Mouse (Mus musculus) CH12.LX (cell line): ENCODE data around the gene BC005537. TPM values are rescaled to one million over a fixed set of nuclear protein-coding genes. Genes with fewer than 3 reads are reported as not detected.

Experiments used
- DNase-seq: peaks from one replicate; pipeline ENCODE4 v3.0.0-alpha.2; 2013; ENCODE audit errors: extremely low read depth
- H3K27ac ChIP-seq: 2 replicates; pipeline ENCODE4 v1.5.1; 2012; ENCODE audit warnings: low read depth, mild to moderate bottlenecking, control low read depth, moderate library complexity; ENCODE audit not compliant: insufficient read depth
- H3K27me3 ChIP-seq: replicated peaks from 2 replicates; pipeline ENCODE3; 2012; ENCODE audit warnings: inconsistent platforms
- H3K36me3 ChIP-seq, 2 experiments: replicated peaks in 1 of 2; 2 replicates each; pipeline versions ENCODE3 to v1.6.1; 2012; ENCODE audit warnings: inconsistent platforms in 1 of 2, low read length in 1 of 2, mild to moderate bottlenecking in 1 of 2, mixed read lengths in 1 of 2, moderate library complexity in 1 of 2; ENCODE audit not compliant: control insufficient read depth in 1 of 2, insufficient read depth in 1 of 2
- H3K4me1 ChIP-seq, 2 experiments: 2 replicates each; pipeline ENCODE4 v1.6.1; 2012; ENCODE audit warnings: inconsistent platforms in 1 of 2, moderate library complexity in 1 of 2; ENCODE audit not compliant: insufficient read depth in 2 of 2, control insufficient read depth in 1 of 2
- H3K4me2 ChIP-seq: 2 replicates; pipeline ENCODE4 v1.6.1; 2012; ENCODE audit warnings: low read depth, mild to moderate bottlenecking, control low read depth; ENCODE audit not compliant: poor library complexity, insufficient read depth, severe bottlenecking
- H3K4me3 ChIP-seq, 3 experiments: fragments of 150-350 bp in 1 of 3; sonication (generic) in 1 of 3; replicated peaks in 1 of 3; 2 replicates each; pipeline versions ENCODE3 to v1.5.1; 2011 to 2012; ENCODE audit warnings: low read depth in 2 of 3, low read length in 2 of 3, mild to moderate bottlenecking in 2 of 3, moderate library complexity in 2 of 3, control low read depth in 1 of 3, improper control_type of control experiment in 1 of 3, inconsistent platforms in 1 of 3, mixed read lengths in 1 of 3; ENCODE audit not compliant: poor library complexity in 1 of 3
- H3K79me2 ChIP-seq: replicated peaks from 2 replicates; pipeline ENCODE4 v1.6.1; 2012; ENCODE audit warnings: mild to moderate bottlenecking, moderate library complexity; ENCODE audit not compliant: control insufficient read depth, poor library complexity, insufficient read depth, severe bottlenecking; ENCODE audit errors: extremely low read depth
- H3K9ac ChIP-seq: 2 replicates; pipeline ENCODE4 v1.6.1; 2012; ENCODE audit warnings: low read depth, mild to moderate bottlenecking, control low read depth, moderate library complexity; ENCODE audit not compliant: insufficient read depth
- H3K9me3 ChIP-seq: replicated peaks from 2 replicates; pipeline ENCODE3; 2012; ENCODE audit warnings: low read length, inconsistent platforms, mixed read lengths
- BHLHE40 ChIP-seq: IDR thresholded peaks from 2 replicates; pipeline ENCODE4 v1.6.1; 2011; ENCODE audit warnings: mild to moderate bottlenecking, low read depth, low read length, improper control_type of control experiment
- CHD1 ChIP-seq: IDR thresholded peaks from 2 replicates; pipeline ENCODE4 v1.6.1; 2012; ENCODE audit warnings: low read depth, low read length, improper control_type of control experiment, inconsistent platforms
- CTCF ChIP-seq, 2 experiments: IDR thresholded peaks in 1 of 2; conservative IDR thresholded peaks in 1 of 2; 2 replicates each; pipeline ENCODE4 v1.5.1; 2011 to 2012; ENCODE audit warnings: low read depth in 2 of 2, low read length in 2 of 2, improper control_type of control experiment in 1 of 2, inconsistent platforms in 1 of 2, mild to moderate bottlenecking in 1 of 2, moderate library complexity in 1 of 2
- E2F4 ChIP-seq: IDR thresholded peaks from 2 replicates; pipeline ENCODE4 v1.6.1; 2011; ENCODE audit warnings: low read depth, low read length, improper control_type of control experiment; ENCODE audit not compliant: insufficient replicate concordance
- ELF1 ChIP-seq: IDR thresholded peaks from 2 replicates; pipeline ENCODE4 v1.6.1; 2014; ENCODE audit warnings: low read depth, mild to moderate bottlenecking, inconsistent platforms, low read length, improper control_type of control experiment
- EP300 ChIP-seq: IDR thresholded peaks from 2 replicates; pipeline ENCODE4 v1.6.1; 2011; ENCODE audit warnings: low read length, improper control_type of control experiment
- GABPA ChIP-seq: IDR thresholded peaks from 2 replicates; pipeline ENCODE4 v1.6.1; 2012; ENCODE audit warnings: low read depth, low read length, improper control_type of control experiment, inconsistent platforms; ENCODE audit not compliant: insufficient replicate concordance
- IRF4 ChIP-seq: IDR thresholded peaks from 2 replicates; pipeline ENCODE4 v1.6.1; 2014; ENCODE audit warnings: low read depth, mild to moderate bottlenecking, inconsistent platforms, low read length, improper control_type of control experiment
- JUN ChIP-seq: IDR thresholded peaks from 2 replicates; pipeline ENCODE4 v1.6.1; 2011; ENCODE audit warnings: low read depth, mild to moderate bottlenecking, low read length, improper control_type of control experiment, moderate library complexity; ENCODE audit not compliant: insufficient read depth
- JUND ChIP-seq: conservative IDR thresholded peaks from 2 replicates; pipeline ENCODE4 v1.6.1; 2011; ENCODE audit warnings: low read depth, low read length, improper control_type of control experiment
- MXI1 ChIP-seq: IDR thresholded peaks from 2 replicates; pipeline ENCODE4 v1.6.1; 2011; ENCODE audit warnings: mild to moderate bottlenecking, low read depth, low read length, improper control_type of control experiment
- NRF1 ChIP-seq: IDR thresholded peaks from 2 replicates; pipeline ENCODE4 v1.6.1; 2014; ENCODE audit warnings: low read depth, mild to moderate bottlenecking, inconsistent platforms, low read length, improper control_type of control experiment, moderate library complexity
- PAX5 ChIP-seq: IDR thresholded peaks from 2 replicates; pipeline ENCODE4 v1.6.1; 2012; ENCODE audit warnings: low read length, inconsistent platforms, mixed read lengths
- POLR2A ChIP-seq: IDR thresholded peaks from 2 replicates; pipeline ENCODE4 v1.6.1; 2011; ENCODE audit warnings: low read depth, mild to moderate bottlenecking, improper control_type of control experiment, low read length
- RAD21 ChIP-seq: IDR thresholded peaks from 2 replicates; pipeline ENCODE4 v1.6.1; 2011; ENCODE audit warnings: low read depth, mild to moderate bottlenecking, low read length, improper control_type of control experiment, moderate library complexity
- SIN3A ChIP-seq: IDR thresholded peaks from 2 replicates; pipeline ENCODE4 v1.6.1; 2012; ENCODE audit warnings: low read length, improper control_type of control experiment, inconsistent platforms
- TBP ChIP-seq: conservative IDR thresholded peaks from 2 replicates; pipeline ENCODE4 v1.6.1; 2011; ENCODE audit warnings: low read depth, low read length, improper control_type of control experiment
- UBTF ChIP-seq: IDR thresholded peaks from 2 replicates; pipeline ENCODE4 v1.6.1; 2012; ENCODE audit warnings: low read depth, mild to moderate bottlenecking, inconsistent platforms, low read length, improper control_type of control experiment, moderate library complexity
- ZNF384 ChIP-seq: IDR thresholded peaks from 2 replicates; pipeline ENCODE4 v1.6.1; 2012; ENCODE audit warnings: low read depth, low read length, improper control_type of control experiment, inconsistent platforms
- dilution Hi-C: fragments of 300-500 bp; cut with MboI; formaldehyde crosslinking; loops from 2 replicates; pipeline ENCODE4 v1.14.3; 2020; ENCODE audit warnings: low sequenced_read_pairs; ENCODE audit not compliant: extremely low pct_unique_long_range_greater_than_20kb, extremely low pct_ligation_motif_present
- in situ Hi-C: fragments of 300-500 bp; cut with MboI; formaldehyde crosslinking; loops from 3 replicates; pipeline ENCODE4 v1.14.3; 2019; ENCODE audit warnings: low sequenced_read_pairs, low pct_ligation_motif_present, low pct_unique_long_range_greater_than_20kb, mixed read lengths
- polyA plus RNA-seq: library from polyadenylated mRNA; unstranded; fragments of >175 nt; gene quantifications from 2 replicates; pipeline ENCODE4 v1.2.1, GENCODE M21; 2012; ENCODE audit warnings: low read depth; ENCODE audit not compliant: insufficient read length
- total RNA-seq, 2 experiments: library from RNA; depleted of rRNA; stranded (reverse); fragments of 300-350 nt in 1 of 2; fragments of >200 nt in 1 of 2; gene quantifications; 2 replicates each; pipeline ENCODE4 v1.2.3; 2012 to 2014

Gene BC005537
- total and polyA plus RNA-seq, 3 experiments: 21.8 to 47.7 (median 39.0) TPM

DNA sequence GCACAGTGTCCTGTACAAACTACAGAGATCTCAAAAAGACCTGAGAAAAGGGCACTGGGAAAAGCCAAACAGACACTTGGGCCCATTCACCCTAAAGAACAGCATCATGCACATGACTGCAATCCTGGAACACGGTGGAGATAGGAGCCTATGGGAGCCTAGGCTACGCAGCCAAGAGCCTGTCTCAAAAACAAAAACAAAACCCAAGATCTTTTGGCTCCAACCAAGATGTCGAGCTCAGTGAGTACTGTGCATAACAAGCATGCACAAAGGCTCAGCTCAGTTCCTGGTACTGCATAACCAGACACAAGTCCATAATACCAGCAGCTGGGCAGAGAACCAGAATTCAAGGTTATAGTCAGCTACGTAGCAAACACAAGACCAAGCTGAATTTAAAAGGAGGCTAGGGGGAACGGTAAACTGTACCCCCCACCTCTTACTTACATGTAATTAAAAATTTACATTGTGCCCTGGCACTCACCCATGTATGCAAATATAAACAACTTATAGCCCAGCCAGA lies 41.0 kb upstream of the BC005537 start:
- Histone ChIP-seq H3K4me3 (peak overlapping the region; percentile 74 to 97 (median 93)), H3K79me2 (peaks cover 38% of the 10 kb centered on the region), H3K4me1 (peaks cover 7 to 30% of the 10 kb centered on the region in 2 experiments), H3K27me3 (no peaks in the 10 kb centered on the region), H3K27ac (no peak overlapping the region)
- TF ChIP-seq PAX5 (no peak), CTCF (conservative IDR thresholded peaks at IDR 0.05 in 1 of 2, IDR thresholded peaks at IDR 0.05 in 1 of 2; ENCODE audit: low read depth in 2 of 2, low read length in 2 of 2) (no peak), POLR2A (no peak), UBTF (no peak), JUND (no peak), ZNF384 (no peak), GABPA (no peak), ELF1 (no peak), TBP (no peak), IRF4 (no peak), EP300 (no peak), NRF1 (no peak), BHLHE40 (no peak), E2F4 (no peak), SIN3A (no peak), JUN (no peak), CHD1 (no peak), RAD21 (no peak)
- TF ChIP-seq, all 38 proteins: peak for 0
- Histone ChIP-seq H3K36me3 (peaks cover 19 to 45% of the 10 kb centered on the region in 2 experiments), H3K9ac (peak overlapping the region; percentile 62), H3K4me2 (peak overlapping the region; percentile 86), H3K9me3 (no peaks in the 10 kb centered on the region)
- DNase-seq: no peak
- dilution Hi-C loops (no loop called here), in situ Hi-C loops (no loop called here)

DNA sequence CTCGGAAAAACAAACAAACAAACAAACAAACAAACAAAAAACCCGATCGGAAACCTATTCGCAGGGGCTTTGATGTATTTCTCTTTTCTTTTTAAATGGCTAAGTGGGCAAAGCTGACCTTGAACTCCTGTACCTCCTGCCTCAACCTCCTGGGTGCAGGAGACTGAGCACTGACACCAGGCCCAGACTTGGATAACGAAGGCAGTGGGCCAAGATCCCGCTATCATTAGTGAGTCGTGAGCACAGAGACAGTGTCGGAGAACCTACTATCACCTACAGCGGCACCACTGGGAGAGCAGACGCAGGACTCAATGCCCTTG lies 40.4 kb upstream of the BC005537 start:
- dilution Hi-C loops: no loop called here

More for the DNA sequence above, 40.4 kb upstream of the BC005537 start:
- H3K9me3 ChIP-seq: no peaks in the 10 kb centered on the region
- TF ChIP-seq MXI1: peak; percentile 57; the same call in 1 of the 2 replicates
- no peak for TF ChIP-seq CTCF (conservative IDR thresholded peaks at IDR 0.05 in 1 of 2, IDR thresholded peaks at IDR 0.05 in 1 of 2; ENCODE audit: low read depth in 2 of 2, low read length in 2 of 2)
- H3K27me3 ChIP-seq: no peaks in the 10 kb centered on the region
- H3K4me3 ChIP-seq: peak overlapping the region; percentile 74 to 97 (median 93)
- H3K4me2 ChIP-seq: peak overlapping the region; percentile 86
- H3K27ac ChIP-seq: peak overlapping the region; percentile 65
- H3K36me3 ChIP-seq: peaks cover 16 to 39% of the 10 kb centered on the region in 2 experiments
- H3K79me2 ChIP-seq: peaks cover 35% of the 10 kb centered on the region
- no peak for DNase-seq
- peak overlapping the region; percentile 62 for H3K9ac ChIP-seq
- in situ Hi-C loops: no loop called here
- H3K4me1 ChIP-seq: peaks cover 7 to 30% of the 10 kb centered on the region in 2 experiments
